Mouse (Mus musculus) limb, embryonic 15.5 days (tissue): ENCODE measurements around the gene Brd3os. TPM values are rescaled to one million over a fixed set of nuclear protein-coding genes. Genes with fewer than 3 reads are reported as not detected.
A peak's percentile ranks its signal among the peaks of the same experiment; 100 is the strongest.

Experiments
- ATAC-seq: fragments of 200-750 bp; cut with Nextera tagmentation; 2 replicates; pipeline ENCODE4 v1.8.0; 2017; ENCODE audit warnings: low read depth, moderate TSS enrichment; ENCODE audit not compliant: insufficient number of reproducible peaks, low FRiP score, low TSS enrichment
- H3K27ac ChIP-seq: fragments of 300-500 bp; sonication (generic); 2 replicates; pipeline ENCODE4 v1.5.1; 2015; ENCODE audit warnings: moderate library complexity, mild to moderate bottlenecking, inconsistent platforms
- H3K27me3 ChIP-seq: fragments of 300-500 bp; sonication (generic); 2 replicates; pipeline ENCODE4 v1.6.1; 2015; ENCODE audit warnings: inconsistent platforms
- H3K36me3 ChIP-seq: fragments of 300-500 bp; sonication (generic); 2 replicates; pipeline ENCODE4 v1.6.1; 2015; ENCODE audit warnings: inconsistent platforms
- H3K4me1 ChIP-seq: fragments of 300-500 bp; sonication (generic); 2 replicates; pipeline ENCODE4 v1.6.1; 2015; ENCODE audit warnings: inconsistent platforms
- H3K4me2 ChIP-seq: fragments of 300-500 bp; sonication (generic); 2 replicates; pipeline ENCODE4 v1.6.1; 2015; ENCODE audit warnings: mild to moderate bottlenecking, inconsistent platforms
- H3K4me3 ChIP-seq: fragments of 300-500 bp; sonication (generic); 2 replicates; pipeline ENCODE4 v1.5.1; 2015; ENCODE audit warnings: mild to moderate bottlenecking, inconsistent platforms
- H3K9ac ChIP-seq: fragments of 300-500 bp; sonication (generic); 2 replicates; pipeline ENCODE4 v1.6.1; 2015; ENCODE audit warnings: inconsistent platforms
- H3K9me3 ChIP-seq: fragments of 300-500 bp; sonication (generic); 2 replicates; pipeline ENCODE4 v1.6.1; 2016; ENCODE audit warnings: inconsistent platforms
- WGBS: fragments of 180-500 bp; shearing (Covaris S2); methylation state at CpG from one replicate; pipeline ENCODE4 v1.1.7; 2015; 5-methylcytosine and 5-hydroxymethylcytosine counted together
- polyA plus RNA-seq: library from polyadenylated mRNA; unstranded; fragments of >200 nt; fragmentation: Nextera tagmentation; extraction: Ambion mirVana; gene quantifications from 2 replicates; pipeline ENCODE4 v1.2.1, GENCODE M21; 2015

Brd3os gene
- polyA plus RNA-seq, 1 experiment from 2014 or later, result 11.8 TPM

DNA sequence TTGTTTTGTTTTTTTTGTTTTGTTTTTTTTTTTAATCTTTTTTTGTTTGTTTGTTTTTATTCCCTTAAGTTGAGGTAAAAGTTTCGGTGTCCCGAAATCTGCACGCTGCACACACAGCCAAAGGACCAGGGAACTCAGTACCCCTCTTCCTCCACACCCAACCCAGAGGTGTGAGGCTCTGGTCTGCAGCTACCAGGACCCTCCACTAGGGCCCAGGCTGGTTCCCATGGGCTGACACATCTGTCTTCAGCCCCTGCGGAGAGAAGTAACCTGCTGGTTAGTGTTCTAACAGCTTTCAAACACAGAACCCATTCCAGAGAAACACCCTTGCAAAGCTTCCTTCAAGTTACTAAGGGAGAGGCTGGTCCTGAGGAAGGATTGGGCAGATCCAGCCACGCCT, 5.7 kb downstream of the Brd3os start:
- Histone ChIP-seq H3K4me3 (no peak overlapping the region), H3K27me3 (no peaks in the 10 kb centered on the region), H3K27ac (no peak overlapping the region), H3K4me1 (peaks cover 9% of the 10 kb centered on the region), H3K9ac (no peak overlapping the region), H3K9me3 (no peaks in the 10 kb centered on the region), H3K36me3 (peaks cover 83% of the 10 kb centered on the region), H3K4me2 (no peak overlapping the region)
- 88% methylated on average over 5 of the region's 5 CpGs for WGBS
- ATAC-seq, result no peak

DNA sequence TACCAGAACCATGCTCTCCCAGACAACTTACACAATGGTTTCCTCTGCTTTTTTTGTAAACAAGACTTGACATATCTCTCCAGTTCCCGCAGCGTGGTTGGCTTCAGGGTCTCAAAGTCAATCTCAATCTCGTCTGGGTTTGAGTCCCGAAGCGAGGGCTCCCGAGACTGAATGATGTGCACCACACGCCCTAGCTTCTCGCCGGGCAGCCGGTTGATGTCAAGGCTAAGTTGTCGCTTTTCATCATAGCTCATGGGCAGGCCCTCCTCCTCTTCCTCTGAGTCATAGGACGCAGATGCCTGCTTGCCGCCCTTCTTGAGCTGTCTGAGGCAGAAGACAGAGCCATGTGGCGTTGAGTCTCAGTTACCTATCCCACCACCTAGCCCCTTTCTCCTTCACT, 8.1 kb downstream of the Brd3os start:
- H3K9me3 ChIP-seq, result no peaks in the 10 kb centered on the region
- no peaks in the 10 kb centered on the region for H3K4me1 ChIP-seq
- peaks cover 95% of the 10 kb centered on the region for H3K36me3 ChIP-seq
- H3K4me3 ChIP-seq, result no peak overlapping the region
- H3K4me2 ChIP-seq, result no peak overlapping the region
- no peak overlapping the region for H3K27ac ChIP-seq
- WGBS, result 90% methylated on average over 14 of the region's 14 CpGs
- H3K27me3 ChIP-seq, result no peaks in the 10 kb centered on the region
- no peak for ATAC-seq
- H3K9ac ChIP-seq, result no peak overlapping the region

DNA sequence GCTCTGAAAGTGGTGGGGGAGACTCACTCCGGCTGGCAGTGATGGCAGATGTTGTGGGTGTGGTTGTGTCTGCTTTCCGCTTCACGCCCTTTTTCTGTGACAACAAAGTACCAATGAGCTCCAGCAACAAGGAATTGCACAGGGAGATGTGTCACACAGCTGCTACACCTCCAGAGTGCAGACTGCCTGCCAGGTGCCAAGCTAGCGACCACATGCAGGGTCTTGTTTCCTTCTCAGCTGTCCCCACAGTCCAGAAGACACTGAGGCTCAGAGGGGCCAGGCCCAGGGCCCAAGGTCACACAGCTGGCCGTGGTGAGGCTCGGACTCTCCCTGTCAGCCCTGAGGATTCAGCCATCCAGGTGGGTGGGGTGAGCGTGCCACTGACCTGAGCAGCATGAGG, 17.6 kb downstream of the Brd3os start:
- Histone ChIP-seq H3K9ac (no peak overlapping the region), H3K4me1 (no peaks in the 10 kb centered on the region), H3K36me3 (peaks cover 99% of the 10 kb centered on the region), H3K9me3 (no peaks in the 10 kb centered on the region), H3K4me3 (no peak overlapping the region), H3K4me2 (no peak overlapping the region), H3K27ac (no peak overlapping the region), H3K27me3 (no peaks in the 10 kb centered on the region)
- ATAC-seq, result no peak
- 85% methylated on average over 7 of the region's 7 CpGs for WGBS

DNA sequence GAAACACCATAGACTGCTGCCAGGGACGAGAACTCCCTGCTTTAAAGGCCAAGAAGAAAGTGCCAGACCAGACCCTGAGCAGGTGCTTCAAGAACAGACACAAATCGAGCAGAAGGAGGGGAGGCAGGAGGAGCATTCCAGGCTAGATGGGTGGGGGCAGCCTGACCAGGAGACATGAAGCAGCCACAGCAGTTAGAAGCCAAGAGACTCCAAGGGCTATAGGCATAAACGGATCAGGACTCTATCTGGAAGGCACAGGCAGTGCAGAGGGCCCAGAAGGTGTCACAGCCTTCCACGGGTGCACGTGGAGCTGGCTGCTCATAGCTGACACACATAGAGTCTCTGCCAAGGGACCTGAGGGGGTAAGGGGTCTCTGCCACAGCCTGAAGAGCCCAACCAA, 18.0 kb downstream of the Brd3os start:
- H3K9ac ChIP-seq, result no peak overlapping the region

GRCm38 (mm10) chr2:27460651-27461050, 18.5 kb downstream of the Brd3os start:
- WGBS, result 58% methylated on average over 9 of the region's 9 CpGs
- no peak overlapping the region for H3K4me2 ChIP-seq
- H3K27me3 ChIP-seq, result no peaks in the 10 kb centered on the region
- H3K9me3 ChIP-seq, result no peaks in the 10 kb centered on the region
- no peak overlapping the region for H3K9ac ChIP-seq
- H3K36me3 ChIP-seq, result peaks cover 96% of the 10 kb centered on the region
- no peaks in the 10 kb centered on the region for H3K4me1 ChIP-seq
- no peak overlapping the region for H3K4me3 ChIP-seq
- ATAC-seq, result no peak
- no peak overlapping the region for H3K27ac ChIP-seq

More for the DNA sequence above, 18.0 kb downstream of the Brd3os start:
- no peak for ATAC-seq
- H3K9me3 ChIP-seq, result no peaks in the 10 kb centered on the region
- H3K4me2 ChIP-seq, result no peak overlapping the region
- 73% methylated on average over 5 of the region's 5 CpGs for WGBS
- no peak overlapping the region for H3K27ac ChIP-seq
- H3K27me3 ChIP-seq, result no peaks in the 10 kb centered on the region
- H3K4me3 ChIP-seq, result no peak overlapping the region
- peaks cover 96% of the 10 kb centered on the region for H3K36me3 ChIP-seq
- no peaks in the 10 kb centered on the region for H3K4me1 ChIP-seq

DNA sequence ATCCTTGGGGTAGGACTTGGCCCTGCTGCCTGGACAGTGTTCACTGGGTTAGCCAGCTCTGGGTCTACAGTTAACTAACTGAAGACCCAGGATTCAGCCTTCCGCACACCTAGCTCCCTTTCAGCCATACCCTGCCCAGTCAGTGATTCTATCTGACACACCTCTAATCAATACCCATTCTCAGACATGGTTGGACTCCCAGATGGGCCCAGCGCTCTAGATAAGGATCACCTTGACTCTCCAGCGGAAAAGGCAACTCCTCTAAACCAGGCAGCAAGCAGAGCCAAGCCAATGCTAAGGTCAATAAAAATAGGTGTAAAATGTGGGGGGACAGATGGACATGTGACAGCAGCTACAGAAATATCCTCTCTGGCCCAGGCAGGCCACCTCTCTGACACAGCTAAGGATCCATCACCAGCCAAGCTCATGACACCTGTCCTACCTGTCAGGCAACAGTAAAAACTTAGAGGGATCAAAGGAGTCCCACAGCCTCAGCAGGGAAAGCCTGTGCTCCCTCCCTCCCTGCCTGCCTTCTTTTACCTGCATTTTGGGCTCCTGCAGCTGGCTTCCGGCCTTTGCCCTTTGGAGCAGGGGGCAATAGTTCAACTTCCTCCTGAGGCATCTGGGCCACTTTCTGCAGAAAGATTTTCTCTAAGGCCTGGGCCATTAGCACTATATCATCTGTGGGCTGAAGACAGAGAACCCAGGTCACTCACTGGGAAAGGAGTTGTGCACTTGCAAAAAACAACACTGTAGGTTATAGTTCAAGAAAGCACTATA, 19.9 kb downstream of the Brd3os start:
- Histone ChIP-seq H3K9me3 (no peaks in the 10 kb centered on the region), H3K4me2 (no peak overlapping the region), H3K36me3 (peaks cover 91% of the 10 kb centered on the region), H3K4me3 (no peak overlapping the region), H3K4me1 (no peaks in the 10 kb centered on the region), H3K27ac (no peak overlapping the region), H3K9ac (no peak overlapping the region), H3K27me3 (no peaks in the 10 kb centered on the region)
- WGBS, result 86% methylated on average over 4 of the region's 4 CpGs
- no peak for ATAC-seq

- Histone ChIP-seq H3K9me3 (no peaks in the 10 kb centered on the region), H3K4me2 (no peak overlapping the region), H3K27me3 (no peaks in the 10 kb centered on the region), H3K36me3 (peaks cover 88% of the 10 kb centered on the region), H3K9ac (no peak overlapping the region), H3K27ac (no peak overlapping the region), H3K4me3 (no peak overlapping the region), H3K4me1 (peaks cover 6% of the 10 kb centered on the region; the same call in 1 of the 2 replicates)
- ATAC-seq, result no peak
- 86% methylated on average over 4 of the region's 4 CpGs for WGBS
Measured at GRCm38 (mm10) chr2:27462901-27463300, 20.8 kb downstream of the Brd3os start.

DNA sequence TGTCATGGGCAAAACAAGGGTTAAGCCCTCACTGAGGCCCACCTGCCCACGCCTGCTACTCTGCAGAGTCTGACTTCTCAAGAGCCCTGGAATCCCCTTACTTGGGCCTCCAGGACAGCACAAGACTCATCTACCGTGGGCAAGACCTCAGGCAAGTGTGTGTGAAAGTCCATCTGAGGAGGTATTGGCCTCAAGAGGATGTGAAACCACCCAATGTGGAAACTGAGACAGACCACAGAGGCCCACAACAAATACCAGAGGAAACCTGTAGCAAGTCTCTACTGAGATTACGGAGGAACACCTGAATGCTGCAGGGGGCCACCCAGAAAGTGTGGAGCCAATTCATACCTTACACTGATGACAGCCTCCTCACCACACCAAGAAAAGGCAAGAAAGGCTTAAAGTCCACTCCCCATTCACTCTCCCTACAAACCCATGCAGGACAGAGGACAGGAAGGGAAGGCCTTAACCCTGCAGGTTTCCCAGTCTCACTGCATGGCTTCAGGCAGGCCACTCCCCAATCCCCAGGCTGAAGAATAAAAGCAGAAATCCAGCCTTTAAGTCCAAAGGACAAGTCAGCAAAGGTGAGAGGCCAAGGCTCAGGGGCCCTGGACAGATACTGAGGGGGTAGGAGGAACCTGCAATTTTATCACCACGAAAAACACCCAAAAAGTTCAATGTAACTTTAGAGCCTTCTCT, 27.3 kb downstream of the Brd3os start:
- Histone ChIP-seq H3K36me3 (peaks cover 39% of the 10 kb centered on the region), H3K4me1 (peaks cover 63% of the 10 kb centered on the region), H3K4me2 (no peak overlapping the region), H3K9me3 (no peaks in the 10 kb centered on the region), H3K9ac (no peak overlapping the region), H3K4me3 (no peak overlapping the region), H3K27ac (0 out of 2 replicates have a peak overlapping the region, but pooled peaks have one; percentile 2), H3K27me3 (no peaks in the 10 kb centered on the region)
- 59% methylated on average over 4 of the region's 4 CpGs for WGBS
- ATAC-seq, result no peak

GRCm38 (mm10) chr2:27469991-27470355, 27.8 kb downstream of the Brd3os start:
- ATAC-seq, result no peak
- Histone ChIP-seq H3K27ac (no peak overlapping the region), H3K9me3 (no peaks in the 10 kb centered on the region), H3K27me3 (no peaks in the 10 kb centered on the region), H3K9ac (no peak overlapping the region), H3K4me1 (peaks cover 64% of the 10 kb centered on the region), H3K4me3 (no peak overlapping the region), H3K36me3 (peaks cover 35% of the 10 kb centered on the region), H3K4me2 (no peak overlapping the region)
- 60% methylated on average over 3 of the region's 3 CpGs for WGBS

DNA sequence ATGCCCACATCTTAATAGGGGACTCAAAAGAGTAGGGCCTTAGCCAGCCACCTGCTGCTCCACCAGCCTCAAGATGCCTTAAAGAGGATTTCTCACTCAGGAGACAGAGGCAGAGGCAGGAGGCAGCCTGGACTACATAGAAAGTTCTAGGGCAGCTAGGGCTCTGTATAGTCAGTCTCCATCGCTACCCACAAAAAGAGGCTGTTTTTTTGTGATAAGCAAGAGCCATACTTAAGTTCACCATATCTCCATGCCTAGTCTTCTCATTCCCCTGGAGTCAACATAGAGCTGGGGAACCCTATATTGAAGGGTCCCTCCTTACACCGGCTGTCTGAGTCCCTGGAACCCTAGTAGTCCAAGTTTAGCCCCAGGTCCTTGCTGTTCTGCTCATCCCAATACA, 28.4 kb downstream of the Brd3os start:
- H3K36me3 ChIP-seq, result peaks cover 31% of the 10 kb centered on the region
- 91% methylated on average over 2 of the region's 2 CpGs for WGBS

DNA sequence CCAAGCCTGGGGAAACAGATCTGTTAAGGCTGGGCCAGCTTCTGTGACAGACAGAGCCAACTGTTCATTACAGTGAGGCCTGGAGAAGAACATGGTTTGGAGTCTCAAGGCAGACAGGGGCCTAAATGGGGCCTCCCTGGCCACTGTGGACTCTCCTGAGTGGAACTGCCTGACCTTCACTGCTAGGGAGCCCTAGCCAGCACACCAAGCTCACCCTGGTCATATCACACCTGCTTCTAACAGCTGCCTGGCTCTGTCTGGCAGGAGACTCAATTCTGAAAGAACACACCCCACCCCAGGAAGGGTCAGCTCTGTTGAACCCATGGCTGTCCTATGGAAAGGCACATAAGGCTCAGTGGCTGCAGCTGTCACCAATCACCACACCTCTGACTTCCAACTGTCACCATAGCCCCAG, 29.1 kb downstream of the Brd3os start:
- Histone ChIP-seq H3K9me3 (no peaks in the 10 kb centered on the region), H3K36me3 (peaks cover 26% of the 10 kb centered on the region), H3K4me3 (no peak overlapping the region), H3K27ac (peak overlapping the region; percentile 43; the same call in 1 of the 2 replicates), H3K4me1 (peaks cover 65% of the 10 kb centered on the region), H3K27me3 (no peaks in the 10 kb centered on the region), H3K4me2 (no peak overlapping the region), H3K9ac (0 out of 2 replicates have a peak overlapping the region, but pooled peaks have one; percentile 10)
- ATAC-seq, result no peak

More for the DNA sequence above, 28.4 kb downstream of the Brd3os start:
- no peaks in the 10 kb centered on the region for H3K27me3 ChIP-seq
- H3K27ac ChIP-seq, result no peak overlapping the region
- no peak overlapping the region for H3K4me2 ChIP-seq
- no peaks in the 10 kb centered on the region for H3K9me3 ChIP-seq
- ATAC-seq, result no peak
- H3K4me1 ChIP-seq, result peaks cover 64% of the 10 kb centered on the region
- H3K9ac ChIP-seq, result no peak overlapping the region
- no peak overlapping the region for H3K4me3 ChIP-seq

DNA sequence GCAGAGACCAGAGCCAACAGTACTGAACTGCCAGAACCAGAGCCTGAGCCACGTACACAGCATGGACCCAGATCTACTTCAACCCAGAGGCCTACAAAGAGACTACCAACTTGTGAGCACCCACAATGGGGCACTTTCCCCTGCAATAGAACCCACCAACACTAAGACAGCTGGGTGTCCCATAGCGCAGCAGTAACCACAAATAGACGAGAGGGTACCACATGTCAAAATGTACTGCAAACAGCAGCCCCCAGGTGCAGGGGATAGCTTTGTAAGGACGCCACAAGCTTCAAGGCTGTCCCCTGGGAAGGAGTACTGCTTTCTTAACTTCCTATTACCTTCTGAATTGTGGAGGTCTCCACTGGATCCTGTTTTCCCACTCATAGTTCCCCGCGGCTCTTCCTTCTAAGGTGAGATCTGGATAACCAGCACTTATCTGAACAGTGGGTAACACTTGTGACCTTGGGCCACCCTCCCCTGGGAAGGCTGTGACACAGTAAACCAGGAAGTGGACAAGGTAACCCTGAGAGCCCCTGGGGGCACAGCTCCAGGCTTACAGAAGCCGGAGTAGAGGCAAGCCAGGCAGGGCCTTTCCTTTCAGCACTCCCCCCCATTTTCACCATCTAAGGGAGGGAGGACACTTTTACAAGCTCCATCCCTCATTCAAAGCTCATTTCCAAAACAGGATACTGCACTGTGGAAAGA, 31.1 kb downstream of the Brd3os start:
- WGBS, result 53% methylated on average over 7 of the region's 7 CpGs
- peaks cover 62% of the 10 kb centered on the region for H3K4me1 ChIP-seq
- H3K4me3 ChIP-seq, result peak overlapping the region; percentile 99
- no peak for ATAC-seq
- peaks cover 13% of the 10 kb centered on the region for H3K36me3 ChIP-seq
- no peaks in the 10 kb centered on the region for H3K27me3 ChIP-seq
- H3K9me3 ChIP-seq, result no peaks in the 10 kb centered on the region
- H3K27ac ChIP-seq, result no peak overlapping the region
- H3K9ac ChIP-seq, result no peak overlapping the region
- H3K4me2 ChIP-seq, result peak overlapping the region; percentile 73
